Mouse (Mus musculus): Measurements from ENCODE around the gene Csn1s2b. TPM values are rescaled to one million over a fixed set of nuclear protein-coding genes. Genes with fewer than 3 reads are reported as not detected.
"Not testable (repeated sequence)": the region's sequence is repeated elsewhere in the genome, so short reads cannot be mapped to it uniquely, and the experiment has no call there.

Csn1s2b gene
- polyA plus RNA-seq (2015; fragmentation: Nextera tagmentation; extraction: Ambion mirVana): 0.17 and 0.23 TPM in 2 replicates

DNA sequence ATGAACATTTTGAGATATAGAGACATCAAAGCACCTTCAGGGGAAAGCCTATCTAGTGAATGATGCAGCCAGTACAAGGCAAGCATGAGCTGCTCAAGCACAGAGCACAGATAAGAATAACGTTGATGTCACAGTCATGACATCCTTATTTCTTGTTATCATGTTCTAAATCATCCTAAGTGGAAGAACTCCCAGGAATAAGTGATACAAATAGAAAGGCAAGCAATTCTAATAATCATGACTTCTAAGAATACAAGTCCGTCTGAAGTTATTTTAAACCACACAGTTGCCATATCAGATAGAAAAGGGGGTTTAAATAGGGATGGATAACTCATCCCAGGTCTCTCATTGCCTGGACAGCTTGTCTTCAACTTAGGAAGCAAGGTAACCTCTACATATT lies at the start of gene Csn1s2b:
Gene Csn1s2b (plus strand): TSS at position 301 of the 400 bp plus-strand sequence.
- Histone ChIP-seq H3K4me1 (replicated peaks; ENCODE audit: control insufficient read depth, insufficient read depth) (no peaks in the 10 kb centered on the region), H3K9me3 (ENCODE audit: control insufficient read depth, low read length) (no peaks in the 10 kb centered on the region), H3K4me2 (replicated peaks; ENCODE audit: low read depth) (no peak within 1 kb of the TSS), H3K36me3 (ENCODE audit: control insufficient read depth, insufficient read depth, low read length) (no peaks in the 10 kb centered on the region), H3K9ac (ENCODE audit: low read length) (no peak within 1 kb of the TSS), H3K27ac (replicated peaks) (no peak within 1 kb of the TSS), H3K27me3 (ENCODE audit: control insufficient read depth, insufficient read depth, low read length) (no peaks in the 10 kb centered on the region), H3K4me3 (ENCODE audit: low read depth, low read length) (no peak within 1 kb of the TSS)
- TF ChIP-seq CTCF (IDR thresholded peaks at IDR 0.05; ENCODE audit: low read depth) (no peak), EP300 (optimal IDR thresholded peaks at IDR 0.05) (no peak)
- WGBS: 58% methylated on average over 2 of the region's 2 CpGs
- ATAC-seq (ENCODE audit: low FRiP score, low TSS enrichment): no peak
- no peak for DNase-seq (ENCODE audit: low spot score)

DNA sequence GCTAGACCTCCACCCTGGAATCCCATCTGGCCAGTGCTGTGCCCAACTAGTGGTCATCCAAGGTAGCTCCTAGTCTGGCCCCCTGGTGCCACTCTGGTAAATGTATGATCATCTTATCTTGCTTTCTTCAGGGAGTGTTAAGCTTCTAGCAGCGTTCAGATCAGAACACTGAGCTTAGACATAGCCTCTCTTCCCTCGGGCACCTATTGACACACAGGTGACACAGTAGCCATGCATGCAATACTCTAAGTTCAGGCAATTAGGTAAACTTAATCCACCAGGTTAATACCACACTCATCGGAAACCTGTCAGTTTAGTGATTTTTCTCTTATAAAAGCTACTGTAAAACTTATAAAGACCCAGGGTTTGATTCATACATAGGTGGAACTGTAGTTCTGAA lies 43.3 kb upstream of the Csn1s2b start:
- Histone ChIP-seq H3K27ac (replicated peaks) (no peak overlapping the region), H3K9ac (ENCODE audit: low read length) (no peak overlapping the region), H3K36me3 (ENCODE audit: control insufficient read depth, insufficient read depth, low read length) (no peaks in the 10 kb centered on the region), H3K4me3 (ENCODE audit: low read depth, low read length) (no peak overlapping the region), H3K27me3 (ENCODE audit: control insufficient read depth, insufficient read depth, low read length) (no peaks in the 10 kb centered on the region), H3K4me1 (replicated peaks; ENCODE audit: control insufficient read depth, insufficient read depth) (no peaks in the 10 kb centered on the region), H3K9me3 (ENCODE audit: control insufficient read depth, low read length) (no peaks in the 10 kb centered on the region), H3K4me2 (replicated peaks; ENCODE audit: low read depth) (no peak overlapping the region)
- DNase-seq (ENCODE audit: low spot score) (no peak), ATAC-seq (ENCODE audit: low FRiP score, low TSS enrichment) (no peak)
- TF ChIP-seq EP300 (optimal IDR thresholded peaks at IDR 0.05): no peak
- 75% methylated on average over 3 of the region's 3 CpGs for WGBS

- not testable (repeated sequence) for DNase-seq (ENCODE audit: low spot score); H3K36me3 ChIP-seq (ENCODE audit: control insufficient read depth, insufficient read depth, low read length); H3K27ac ChIP-seq (replicated peaks); H3K9ac ChIP-seq (ENCODE audit: low read length); H3K4me3 ChIP-seq (ENCODE audit: low read depth, low read length); ATAC-seq (ENCODE audit: low FRiP score, low TSS enrichment); H3K9me3 ChIP-seq (ENCODE audit: control insufficient read depth, low read length); H3K27me3 ChIP-seq (ENCODE audit: control insufficient read depth, insufficient read depth, low read length); H3K4me1 ChIP-seq (replicated peaks; ENCODE audit: control insufficient read depth, insufficient read depth); H3K4me2 ChIP-seq (replicated peaks; ENCODE audit: low read depth)
- 36% methylated on average over 2 of the region's 2 CpGs for WGBS
Measured at GRCm38 (mm10) chr5:87772151-87772550, 35.7 kb upstream of the Csn1s2b start.

GRCm38 (mm10) chr5:87774267-87774666 lies 33.6 kb upstream of the Csn1s2b start, which contains the start of gene Csn1s2a:
Csn1s2a (plus strand) TSS chr5:87774567.
- no peaks in the 10 kb centered on the region for H3K4me1 ChIP-seq (replicated peaks; ENCODE audit: control insufficient read depth, insufficient read depth)
- no peaks in the 10 kb centered on the region for H3K27me3 ChIP-seq (ENCODE audit: control insufficient read depth, insufficient read depth, low read length)
- H3K36me3 ChIP-seq (ENCODE audit: control insufficient read depth, insufficient read depth, low read length): no peaks in the 10 kb centered on the region
- WGBS: 55% methylated on average over 1 of the region's 1 CpGs
- no peak within 1 kb of the TSS for H3K4me3 ChIP-seq (ENCODE audit: low read depth, low read length)
- H3K9me3 ChIP-seq (ENCODE audit: control insufficient read depth, low read length): no peaks in the 10 kb centered on the region
- no peak for DNase-seq (ENCODE audit: low spot score)
- TF ChIP-seq EP300 (optimal IDR thresholded peaks at IDR 0.05): no peak
- no peak for TF ChIP-seq CTCF (IDR thresholded peaks at IDR 0.05; ENCODE audit: low read depth)
- no peak within 1 kb of the TSS for H3K27ac ChIP-seq (replicated peaks)
- H3K9ac ChIP-seq (ENCODE audit: low read length): no peak within 1 kb of the TSS
- H3K4me2 ChIP-seq (replicated peaks; ENCODE audit: low read depth): no peak within 1 kb of the TSS
- ATAC-seq (ENCODE audit: low FRiP score, low TSS enrichment): no peak

- Histone ChIP-seq H3K27ac (replicated peaks) (no peak overlapping the region), H3K4me1 (replicated peaks; ENCODE audit: control insufficient read depth, insufficient read depth) (no peaks in the 10 kb centered on the region), H3K4me3 (ENCODE audit: low read depth, low read length) (no peak overlapping the region), H3K9ac (ENCODE audit: low read length) (no peak overlapping the region), H3K27me3 (ENCODE audit: control insufficient read depth, insufficient read depth, low read length) (no peaks in the 10 kb centered on the region), H3K4me2 (replicated peaks; ENCODE audit: low read depth) (no peak overlapping the region), H3K36me3 (ENCODE audit: control insufficient read depth, insufficient read depth, low read length) (no peaks in the 10 kb centered on the region), H3K9me3 (ENCODE audit: control insufficient read depth, low read length) (no peaks in the 10 kb centered on the region)
- ATAC-seq (ENCODE audit: low FRiP score, low TSS enrichment) (no peak), DNase-seq (ENCODE audit: low spot score) (no peak)
- TF ChIP-seq CTCF (IDR thresholded peaks at IDR 0.05; ENCODE audit: low read depth) (peak; percentile 28; the same call in 1 of the 2 replicates), EP300 (optimal IDR thresholded peaks at IDR 0.05) (no peak)
- WGBS: 53% methylated on average over 4 of the region's 4 CpGs
Measured at GRCm38 (mm10) chr5:87782731-87783130, 25.2 kb upstream of the Csn1s2b start.

DNA sequence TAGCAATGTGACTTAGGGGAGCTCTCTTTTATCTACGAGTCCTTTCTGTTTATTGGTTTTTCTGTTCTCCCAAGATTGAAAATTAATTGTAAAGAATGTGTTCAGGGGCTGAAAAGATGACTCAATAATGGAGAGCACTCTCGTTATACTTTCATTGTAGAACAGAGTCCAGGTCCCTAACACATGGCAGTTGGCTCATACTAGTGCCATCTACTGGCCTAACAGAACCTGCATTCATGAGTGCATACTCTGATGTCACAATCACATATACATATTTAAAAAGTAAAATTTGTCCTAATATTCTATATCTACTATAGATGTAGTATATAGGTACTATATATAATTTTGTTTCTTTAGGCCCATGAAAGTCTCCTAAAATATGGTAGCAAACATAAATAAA lies 1.4 kb downstream of the Csn1s2b start:
- DNase-seq (ENCODE audit: low spot score) (no peak), ATAC-seq (ENCODE audit: low FRiP score, low TSS enrichment) (no peak)
- H3K4me2 ChIP-seq (replicated peaks; ENCODE audit: low read depth): no peak overlapping the region
- no peaks in the 10 kb centered on the region for H3K36me3 ChIP-seq (ENCODE audit: control insufficient read depth, insufficient read depth, low read length)
- peak; percentile 30 for TF ChIP-seq CTCF (IDR thresholded peaks at IDR 0.05; ENCODE audit: low read depth)
- TF ChIP-seq EP300 (optimal IDR thresholded peaks at IDR 0.05): no peak
- H3K9ac ChIP-seq (ENCODE audit: low read length): no peak overlapping the region
- H3K27me3 ChIP-seq (ENCODE audit: control insufficient read depth, insufficient read depth, low read length): no peaks in the 10 kb centered on the region
- H3K4me3 ChIP-seq (ENCODE audit: low read depth, low read length): no peak overlapping the region
- no peak overlapping the region for H3K27ac ChIP-seq (replicated peaks)
- no peaks in the 10 kb centered on the region for H3K9me3 ChIP-seq (ENCODE audit: control insufficient read depth, low read length)
- 57% methylated on average over 2 of the region's 2 CpGs for WGBS
- no peaks in the 10 kb centered on the region for H3K4me1 ChIP-seq (replicated peaks; ENCODE audit: control insufficient read depth, insufficient read depth)

All from stomach, postnatal 0 days (tissue).